Mouse (Mus musculus): Measurements from ENCODE around the gene Ugt1a5. TPM values are rescaled to one million over a fixed set of nuclear protein-coding genes. Genes with fewer than 3 reads are reported as not detected.

The Ugt1a5 gene
- polyA plus RNA-seq, 1 experiment from 2014 or later: not detected

GRCm38 (mm10) chr1:88235046-88235893, 69.5 kb downstream of the Ugt1a5 start:
- Histone ChIP-seq H3K36me3 (ENCODE audit: control insufficient read depth, insufficient read depth, low read length) (no peaks in the 10 kb centered on the region), H3K4me1 (ENCODE audit: control insufficient read depth in 2 of 2, insufficient read depth in 2 of 2, low read length in 2 of 2) (no peaks in the 10 kb centered on the region), H3K9ac (ENCODE audit: low read length) (no peak overlapping the region), H3K9me3 (ENCODE audit: control insufficient read depth, low read length) (peaks cover 98% of the 10 kb centered on the region), H3K4me3 (ENCODE audit: control insufficient read depth in 1 of 2, insufficient read depth in 1 of 2, low read depth in 1 of 2, low read length in 2 of 2) (no peak overlapping the region), H3K4me2 (ENCODE audit: low read length) (no peak overlapping the region), H3K27me3 (ENCODE audit: control insufficient read depth, insufficient read depth, low read length) (no peaks in the 10 kb centered on the region), H3K27ac (replicated peaks in 1 of 2; ENCODE audit: control insufficient read depth in 1 of 2, insufficient read depth in 1 of 2, low read depth in 2 of 2, low read length in 2 of 2) (no peak overlapping the region)
- WGBS: 54% methylated on average over 11 of the region's 11 CpGs
- ATAC-seq (ENCODE audit: insufficient number of reproducible peaks, insufficient read depth, low FRiP score, low read depth): 0 out of 2 replicates have a peak, but pooled peaks have one; percentile 3

GRCm38 (mm10) chr1:88235894-88236415, 70.1 kb downstream of the Ugt1a5 start:
- Histone ChIP-seq H3K9me3 (ENCODE audit: control insufficient read depth, low read length) (peaks cover 98% of the 10 kb centered on the region), H3K9ac (ENCODE audit: low read length) (no peak overlapping the region), H3K27me3 (ENCODE audit: control insufficient read depth, insufficient read depth, low read length) (no peaks in the 10 kb centered on the region), H3K36me3 (ENCODE audit: control insufficient read depth, insufficient read depth, low read length) (no peaks in the 10 kb centered on the region), H3K4me2 (ENCODE audit: low read length) (no peak overlapping the region), H3K4me3 (ENCODE audit: control insufficient read depth in 1 of 2, insufficient read depth in 1 of 2, low read depth in 1 of 2, low read length in 2 of 2) (no peak overlapping the region), H3K27ac (replicated peaks in 1 of 2; ENCODE audit: control insufficient read depth in 1 of 2, insufficient read depth in 1 of 2, low read depth in 2 of 2, low read length in 2 of 2) (no peak overlapping the region), H3K4me1 (ENCODE audit: control insufficient read depth in 2 of 2, insufficient read depth in 2 of 2, low read length in 2 of 2) (no peaks in the 10 kb centered on the region)
- ATAC-seq (ENCODE audit: insufficient number of reproducible peaks, insufficient read depth, low FRiP score, low read depth): no peak
- 51% methylated on average over 4 of the region's 4 CpGs for WGBS

- Histone ChIP-seq H3K27me3 (ENCODE audit: control insufficient read depth, insufficient read depth, low read length) (no peaks in the 10 kb centered on the region), H3K36me3 (ENCODE audit: control insufficient read depth, insufficient read depth, low read length) (no peaks in the 10 kb centered on the region)
Observed at GRCm38 (mm10) chr1:88237311-88237710, 71.5 kb downstream of the Ugt1a5 start.

GRCm38 (mm10) chr1:88238771-88239170, 73.0 kb downstream of the Ugt1a5 start:
- Histone ChIP-seq H3K27me3 (ENCODE audit: control insufficient read depth, insufficient read depth, low read length) (no peaks in the 10 kb centered on the region), H3K4me1 (ENCODE audit: control insufficient read depth in 2 of 2, insufficient read depth in 2 of 2, low read length in 2 of 2) (no peaks in the 10 kb centered on the region), H3K9me3 (ENCODE audit: control insufficient read depth, low read length) (peaks cover 96% of the 10 kb centered on the region), H3K4me3 (ENCODE audit: control insufficient read depth in 1 of 2, insufficient read depth in 1 of 2, low read depth in 1 of 2, low read length in 2 of 2) (no peak overlapping the region), H3K36me3 (ENCODE audit: control insufficient read depth, insufficient read depth, low read length) (no peaks in the 10 kb centered on the region), H3K27ac (replicated peaks in 1 of 2; ENCODE audit: control insufficient read depth in 1 of 2, insufficient read depth in 1 of 2, low read depth in 2 of 2, low read length in 2 of 2) (no peak overlapping the region), H3K4me2 (ENCODE audit: low read length) (no peak overlapping the region), H3K9ac (ENCODE audit: low read length) (no peak overlapping the region)
- 64% methylated on average over 6 of the region's 6 CpGs for WGBS
- no peak for ATAC-seq (ENCODE audit: insufficient number of reproducible peaks, insufficient read depth, low FRiP score, low read depth)

More at GRCm38 (mm10) chr1:88237311-88237710, 71.5 kb downstream of the Ugt1a5 start:
- H3K4me3 ChIP-seq (ENCODE audit: control insufficient read depth in 1 of 2, insufficient read depth in 1 of 2, low read depth in 1 of 2, low read length in 2 of 2): no peak overlapping the region
- no peak for ATAC-seq (ENCODE audit: insufficient number of reproducible peaks, insufficient read depth, low FRiP score, low read depth)
- H3K9me3 ChIP-seq (ENCODE audit: control insufficient read depth, low read length): peaks cover 98% of the 10 kb centered on the region
- WGBS: 68% methylated on average over 5 of the region's 5 CpGs
- H3K27ac ChIP-seq (replicated peaks in 1 of 2; ENCODE audit: control insufficient read depth in 1 of 2, insufficient read depth in 1 of 2, low read depth in 2 of 2, low read length in 2 of 2): no peak overlapping the region
- H3K4me1 ChIP-seq (ENCODE audit: control insufficient read depth in 2 of 2, insufficient read depth in 2 of 2, low read length in 2 of 2): no peaks in the 10 kb centered on the region
- no peak overlapping the region for H3K9ac ChIP-seq (ENCODE audit: low read length)
- H3K4me2 ChIP-seq (ENCODE audit: low read length): no peak overlapping the region

- no peaks in the 10 kb centered on the region for H3K27me3 ChIP-seq (ENCODE audit: control insufficient read depth, insufficient read depth, low read length)
- no peaks in the 10 kb centered on the region for H3K4me1 ChIP-seq (ENCODE audit: control insufficient read depth in 2 of 2, insufficient read depth in 2 of 2, low read length in 2 of 2)
- H3K9ac ChIP-seq (ENCODE audit: low read length): no peak overlapping the region
- 66% methylated on average over 5 of the region's 5 CpGs for WGBS
- no peak for ATAC-seq (ENCODE audit: insufficient number of reproducible peaks, insufficient read depth, low FRiP score, low read depth)
- H3K27ac ChIP-seq (replicated peaks in 1 of 2; ENCODE audit: control insufficient read depth in 1 of 2, insufficient read depth in 1 of 2, low read depth in 2 of 2, low read length in 2 of 2): no peak overlapping the region
- H3K4me2 ChIP-seq (ENCODE audit: low read length): no peak overlapping the region
- peaks cover 94% of the 10 kb centered on the region for H3K9me3 ChIP-seq (ENCODE audit: control insufficient read depth, low read length)
- no peak overlapping the region for H3K4me3 ChIP-seq (ENCODE audit: control insufficient read depth in 1 of 2, insufficient read depth in 1 of 2, low read depth in 1 of 2, low read length in 2 of 2)
- H3K36me3 ChIP-seq (ENCODE audit: control insufficient read depth, insufficient read depth, low read length): no peaks in the 10 kb centered on the region
Observed at GRCm38 (mm10) chr1:88240072-88240471, 74.3 kb downstream of the Ugt1a5 start.

- peaks cover 93% of the 10 kb centered on the region for H3K9me3 ChIP-seq (ENCODE audit: control insufficient read depth, low read length)
- H3K36me3 ChIP-seq (ENCODE audit: control insufficient read depth, insufficient read depth, low read length): no peaks in the 10 kb centered on the region
- WGBS: 59% methylated on average over 4 of the region's 4 CpGs
- H3K4me1 ChIP-seq (ENCODE audit: control insufficient read depth in 2 of 2, insufficient read depth in 2 of 2, low read length in 2 of 2): no peaks in the 10 kb centered on the region
- H3K9ac ChIP-seq (ENCODE audit: low read length): no peak overlapping the region
- H3K27ac ChIP-seq (replicated peaks in 1 of 2; ENCODE audit: control insufficient read depth in 1 of 2, insufficient read depth in 1 of 2, low read depth in 2 of 2, low read length in 2 of 2): no peak overlapping the region
- H3K27me3 ChIP-seq (ENCODE audit: control insufficient read depth, insufficient read depth, low read length): no peaks in the 10 kb centered on the region
- H3K4me3 ChIP-seq (ENCODE audit: control insufficient read depth in 1 of 2, insufficient read depth in 1 of 2, low read depth in 1 of 2, low read length in 2 of 2): no peak overlapping the region
- no peak overlapping the region for H3K4me2 ChIP-seq (ENCODE audit: low read length)
- ATAC-seq (ENCODE audit: insufficient number of reproducible peaks, insufficient read depth, low FRiP score, low read depth): 0 out of 2 replicates have a peak, but pooled peaks have one; percentile 1
Observed at GRCm38 (mm10) chr1:88240579-88240978, 74.8 kb downstream of the Ugt1a5 start.

GRCm38 (mm10) chr1:88243861-88244260, 78.0 kb downstream of the Ugt1a5 start:
- H3K27me3 ChIP-seq (ENCODE audit: control insufficient read depth, insufficient read depth, low read length): no peaks in the 10 kb centered on the region
- no peaks in the 10 kb centered on the region for H3K36me3 ChIP-seq (ENCODE audit: control insufficient read depth, insufficient read depth, low read length)
- 57% methylated on average over 5 of the region's 5 CpGs for WGBS
- H3K27ac ChIP-seq (replicated peaks in 1 of 2; ENCODE audit: control insufficient read depth in 1 of 2, insufficient read depth in 1 of 2, low read depth in 2 of 2, low read length in 2 of 2): no peak overlapping the region
- peaks cover 94% of the 10 kb centered on the region for H3K9me3 ChIP-seq (ENCODE audit: control insufficient read depth, low read length)
- no peak overlapping the region for H3K4me3 ChIP-seq (ENCODE audit: control insufficient read depth in 1 of 2, insufficient read depth in 1 of 2, low read depth in 1 of 2, low read length in 2 of 2)
- no peak for ATAC-seq (ENCODE audit: insufficient number of reproducible peaks, insufficient read depth, low FRiP score, low read depth)
- H3K4me1 ChIP-seq (ENCODE audit: control insufficient read depth in 2 of 2, insufficient read depth in 2 of 2, low read length in 2 of 2): no peaks in the 10 kb centered on the region
- H3K4me2 ChIP-seq (ENCODE audit: low read length): no peak overlapping the region
- no peak overlapping the region for H3K9ac ChIP-seq (ENCODE audit: low read length)

Measured in heart, embryonic 14.5 days (tissue).